Comparison of ENCODE assay signal across 8 mouse cellular contexts in the genomic region with DNA sequence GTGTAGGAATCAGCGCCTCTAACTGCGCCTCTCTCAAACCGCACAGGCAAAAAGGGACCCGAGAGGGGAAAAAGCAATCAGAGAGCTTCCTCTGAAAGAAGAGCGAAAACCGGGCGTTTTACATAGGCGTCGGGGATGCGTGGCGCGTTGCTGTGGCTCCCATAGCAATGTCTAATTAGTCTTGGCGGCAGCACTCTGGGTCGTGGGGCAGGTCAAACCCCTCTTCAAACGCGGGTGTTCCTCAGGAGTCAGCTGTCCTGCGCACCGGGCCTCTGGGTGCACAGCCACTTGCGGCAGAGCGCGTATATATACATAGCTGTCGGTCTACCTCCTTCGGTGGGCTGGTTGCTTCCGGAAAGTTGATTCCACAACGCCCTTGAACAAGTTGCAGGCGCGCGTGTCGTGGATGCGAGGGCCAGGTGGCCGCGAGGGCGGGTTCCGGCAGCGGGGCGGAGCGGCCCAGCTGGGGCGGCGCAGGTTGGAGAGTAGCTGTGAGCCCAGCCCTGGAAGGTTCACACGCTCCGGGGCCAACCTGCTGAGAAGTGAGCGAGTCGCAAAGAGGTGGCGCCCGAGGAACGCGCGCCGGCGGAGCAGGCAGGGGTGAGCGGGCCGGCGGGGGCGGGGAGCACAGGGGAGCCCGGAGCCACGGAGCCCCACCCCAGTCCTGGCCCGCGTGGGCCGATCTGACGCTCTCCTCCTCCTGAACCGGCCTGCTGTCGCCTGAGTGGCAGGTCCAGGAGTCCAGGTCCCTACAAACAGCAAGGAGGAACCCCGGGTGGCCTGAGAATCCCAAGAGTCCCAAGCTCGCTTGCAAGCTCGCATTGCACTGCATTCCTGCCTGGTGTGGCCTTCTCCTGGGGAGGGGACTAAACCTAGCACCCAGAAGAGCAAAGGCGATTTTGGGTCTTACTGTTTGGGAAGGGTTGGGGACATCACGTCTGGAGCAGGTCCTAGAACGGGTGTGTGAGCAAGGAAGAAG. TPM values are rescaled to one million over a fixed set of nuclear protein-coding genes. Genes with fewer than 3 reads are reported as not detected.
A peak's percentile ranks its signal among the peaks of the same experiment; 100 is the strongest.
DNase-seq lines count a peak whose midpoint lies in the region; ATAC-seq and TF ChIP-seq lines count a peak whose summit lies in the region.

Gene Pthlh (minus strand): TSS at position 597 of the 979 bp plus-strand sequence.

- no peaks in the 10 kb centered on the region for H3K36me3 ChIP-seq in hindbrain, embryonic 14.5 days (replicated peaks; ENCODE audit: control insufficient read depth, insufficient read depth)

- ATAC-seq in hindbrain, embryonic 14.5 days (ENCODE audit: low FRiP score): peak; percentile 71
- peak; percentile 44 for ATAC-seq in megakaryocyte, adult 5-6 weeks (ENCODE audit: poor library complexity, severe bottlenecking)

- H3K4me1 ChIP-seq in hindbrain, embryonic 14.5 days (replicated peaks; ENCODE audit: control insufficient read depth, insufficient read depth, low read length): peaks cover 14% of the 10 kb centered on the region; the same call in 1 of the 2 replicates

- peak; percentile 70 for TF ChIP-seq CTCF in gastrocnemius, adult 2 months (IDR thresholded peaks at IDR 0.05)

- DNase-seq in R1 (ENCODE audit: low read depth, low spot score): peak; percentile 76
- peak; percentile 35 to 56 for DNase-seq in cerebellum, postnatal 14 days
- DNase-seq in gastrocnemius, adult 2 months: peak; percentile 91
- DNase-seq in hindbrain, embryonic 14.5 days (ENCODE audit: low spot score): peak; percentile 50
- DNase-seq in left cerebral cortex, adult 9 months (ENCODE audit: low spot score in 2 of 2): peak; percentile 4 to 30
- DNase-seq in right cerebral cortex, postnatal 14 days: peak; percentile 23
- DNase-seq in natural killer cell, adult 2 months (ENCODE audit: low spot score in 2 of 2): no peak

- under 1% methylated on average over 63 of the region's 68 CpGs for WGBS in hindbrain, embryonic 14.5 days

- H3K27me3 ChIP-seq in hindbrain, embryonic 14.5 days (ENCODE audit: control insufficient read depth, insufficient read depth, low read length): peaks cover 83% of the 10 kb centered on the region

- H3K4me2 ChIP-seq in hindbrain, embryonic 14.5 days (replicated peaks): peak within 1 kb of the TSS; percentile 93

- H3K9me3 ChIP-seq in hindbrain, embryonic 14.5 days (ENCODE audit: control insufficient read depth, low read length): no peaks in the 10 kb centered on the region

- H3K9ac ChIP-seq in hindbrain, embryonic 14.5 days: peak within 1 kb of the TSS; percentile 24

- H3K27ac ChIP-seq in gastrocnemius, adult 2 months: peak within 1 kb of the TSS; percentile 80
- H3K27ac ChIP-seq in hindbrain, embryonic 14.5 days: no peak within 1 kb of the TSS

- H3K4me3 ChIP-seq in gastrocnemius, adult 2 months: peak within 1 kb of the TSS; percentile 81
- peak within 1 kb of the TSS; percentile 45 for H3K4me3 ChIP-seq in hindbrain, embryonic 14.5 days (replicated peaks; ENCODE audit: low read length)

- intact Hi-C loops in gastrocnemius, adult 2 months (cut with DNase I): loop anchor here (2.0 to 5.0 kb wide), 2 partner anchors 213 to 543 kb away; no protein-coding TSS in a partner anchor

RNA-seq across cellular contexts. Expression of gene Pthlh, which starts in this region (rescaled TPM):
- 1 to 10 TPM in 1 of 2 experiments, under 1 TPM in 1; 0.78 to 3.0 TPM for total RNA-seq in gastrocnemius, adult 2 months (2021)
- polyA plus RNA-seq in hindbrain, embryonic 14.5 days (2014; fragmentation: Nextera tagmentation; extraction: Ambion mirVana): 3.2 and 4.3 TPM in 2 replicates
- total RNA-seq in megakaryocyte, adult 5-6 weeks (2015): not detected in 2 replicates
- total RNA-seq in megakaryocyte, adult 5-6 weeks (2017): not detected in 2 replicates

Comparison
In these comparisons a context has a peak if more than half of its experiments do, and no peak if none do; other contexts are left out.
1. Peak in ATAC-seq in megakaryocyte, adult 5-6 weeks; RNA of the gene not detected or under 1 TPM.
2. DNase-seq: peak in R1 (single experiment), cerebellum, postnatal 14 days (2 of 2), gastrocnemius, adult 2 months (single experiment), hindbrain, embryonic 14.5 days (single experiment), left cerebral cortex, adult 9 months (2 of 2) and right cerebral cortex, postnatal 14 days (single experiment); none in natural killer cell, adult 2 months (0 of 2).